Mouse (Mus musculus): ENCODE data around the gene Gm4969. TPM values are rescaled to one million over a fixed set of nuclear protein-coding genes. Genes with fewer than 3 reads are reported as not detected.
"Not testable (repeated sequence)": the region's sequence is repeated elsewhere in the genome, so short reads cannot be mapped to it uniquely, and the experiment has no call there.

The Gm4969 gene
- polyA plus RNA-seq, 1 experiment = 1.1 TPM

- TF ChIP-seq CTCF (IDR thresholded peaks at IDR 0.05; ENCODE audit: extremely low read depth, insufficient read depth, low read length) (no peak), POLR2A (IDR thresholded peaks at IDR 0.05; ENCODE audit: extremely low read depth, insufficient read depth, low read length) (no peak)
- H3K4me1 ChIP-seq (ENCODE audit: control insufficient read depth, insufficient read depth, low read length) = no peaks in the 10 kb centered on the region; the same call in none of the 2 replicates
- no peak overlapping the region for H3K4me3 ChIP-seq (ENCODE audit: insufficient read depth, low read length)
- H3K27ac ChIP-seq (ENCODE audit: insufficient read depth, low read length) = no peak overlapping the region
Measured at GRCm38 (mm10) chr7:19158601-19159000, 40.4 kb upstream of the Gm4969 start.

GRCm38 (mm10) chr7:19157160-19157800 lies 39.1 kb upstream of the Gm4969 start:
- Histone ChIP-seq H3K4me3 (ENCODE audit: insufficient read depth, low read length) (no peak overlapping the region), H3K27ac (ENCODE audit: insufficient read depth, low read length) (no peak overlapping the region), H3K4me1 (ENCODE audit: control insufficient read depth, insufficient read depth, low read length) (no peaks in the 10 kb centered on the region; the same call in none of the 2 replicates)
- TF ChIP-seq CTCF (IDR thresholded peaks at IDR 0.05; ENCODE audit: extremely low read depth, insufficient read depth, low read length) (peak; percentile 73), POLR2A (IDR thresholded peaks at IDR 0.05; ENCODE audit: extremely low read depth, insufficient read depth, low read length) (no peak)

GRCm38 (mm10) chr7:19155825-19156475 lies 37.8 kb upstream of the Gm4969 start:
- no peaks in the 10 kb centered on the region; the same call in none of the 2 replicates for H3K4me1 ChIP-seq (ENCODE audit: control insufficient read depth, insufficient read depth, low read length)
- no peak overlapping the region for H3K27ac ChIP-seq (ENCODE audit: insufficient read depth, low read length)
- H3K4me3 ChIP-seq (ENCODE audit: insufficient read depth, low read length) = no peak overlapping the region
- TF ChIP-seq POLR2A (IDR thresholded peaks at IDR 0.05; ENCODE audit: extremely low read depth, insufficient read depth, low read length) (no peak), CTCF (IDR thresholded peaks at IDR 0.05; ENCODE audit: extremely low read depth, insufficient read depth, low read length) (peak; percentile 46)

- Histone ChIP-seq H3K4me3 (ENCODE audit: insufficient read depth, low read length) (no peak overlapping the region), H3K27ac (ENCODE audit: insufficient read depth, low read length) (no peak overlapping the region), H3K4me1 (ENCODE audit: control insufficient read depth, insufficient read depth, low read length) (peaks cover 2% of the 10 kb centered on the region)
- no peak for TF ChIP-seq CTCF (IDR thresholded peaks at IDR 0.05; ENCODE audit: extremely low read depth, insufficient read depth, low read length)
- no peak for TF ChIP-seq POLR2A (IDR thresholded peaks at IDR 0.05; ENCODE audit: extremely low read depth, insufficient read depth, low read length)
Measured at GRCm38 (mm10) chr7:19154796-19155195, 36.6 kb upstream of the Gm4969 start.

- H3K4me3 ChIP-seq (ENCODE audit: insufficient read depth, low read length) = peak overlapping the region; percentile 17; the same call in 1 of the 2 replicates
- H3K27ac ChIP-seq (ENCODE audit: insufficient read depth, low read length); H3K4me1 ChIP-seq (ENCODE audit: control insufficient read depth, insufficient read depth, low read length): not testable (repeated sequence)
Measured at GRCm38 (mm10) chr7:19151121-19151520, 33.0 kb upstream of the Gm4969 start.

GRCm38 (mm10) chr7:19149626-19150025 lies 31.5 kb upstream of the Gm4969 start, which contains the start of gene Snrpd2:
Snrpd2 (plus strand) TSS chr7:19149722.
- peaks cover 2% of the 10 kb centered on the region for H3K4me1 ChIP-seq (ENCODE audit: control insufficient read depth, insufficient read depth, low read length)
- H3K4me3 ChIP-seq (ENCODE audit: insufficient read depth, low read length) = peak within 1 kb of the TSS; percentile 76
- TF ChIP-seq CTCF (IDR thresholded peaks at IDR 0.05; ENCODE audit: extremely low read depth, insufficient read depth, low read length) = no peak
- peak; percentile 84 for TF ChIP-seq POLR2A (IDR thresholded peaks at IDR 0.05; ENCODE audit: extremely low read depth, insufficient read depth, low read length)
- peak within 1 kb of the TSS; percentile 59 for H3K27ac ChIP-seq (ENCODE audit: insufficient read depth, low read length)

GRCm38 (mm10) chr7:19148875-19149541 lies 30.8 kb upstream of the Gm4969 start, which contains the start of gene Qpctl:
Qpctl (minus strand) TSS chr7:19149291.
- Histone ChIP-seq H3K4me1 (ENCODE audit: control insufficient read depth, insufficient read depth, low read length) (peaks cover 2% of the 10 kb centered on the region), H3K4me3 (ENCODE audit: insufficient read depth, low read length) (peak within 1 kb of the TSS; percentile 76), H3K27ac (ENCODE audit: insufficient read depth, low read length) (peak within 1 kb of the TSS; percentile 59)
- TF ChIP-seq POLR2A (IDR thresholded peaks at IDR 0.05; ENCODE audit: extremely low read depth, insufficient read depth, low read length) (peak; percentile 88), CTCF (IDR thresholded peaks at IDR 0.05; ENCODE audit: extremely low read depth, insufficient read depth, low read length) (no peak)

- Histone ChIP-seq H3K4me1 (ENCODE audit: control insufficient read depth, insufficient read depth, low read length) (peaks cover 2% of the 10 kb centered on the region), H3K4me3 (ENCODE audit: insufficient read depth, low read length) (peak overlapping the region; percentile 76), H3K27ac (ENCODE audit: insufficient read depth, low read length) (peak overlapping the region; percentile 57)
- no peak for TF ChIP-seq POLR2A (IDR thresholded peaks at IDR 0.05; ENCODE audit: extremely low read depth, insufficient read depth, low read length)
- no peak for TF ChIP-seq CTCF (IDR thresholded peaks at IDR 0.05; ENCODE audit: extremely low read depth, insufficient read depth, low read length)
Measured at GRCm38 (mm10) chr7:19148180-19148874, 30.2 kb upstream of the Gm4969 start.

- no peak overlapping the region; the same call in 1 of the 2 replicates for H3K4me3 ChIP-seq (ENCODE audit: insufficient read depth, low read length)
- TF ChIP-seq CTCF (IDR thresholded peaks at IDR 0.05; ENCODE audit: extremely low read depth, insufficient read depth, low read length) = no peak
- no peak for TF ChIP-seq POLR2A (IDR thresholded peaks at IDR 0.05; ENCODE audit: extremely low read depth, insufficient read depth, low read length)
- H3K27ac ChIP-seq (ENCODE audit: insufficient read depth, low read length) = no peak overlapping the region
- H3K4me1 ChIP-seq (ENCODE audit: control insufficient read depth, insufficient read depth, low read length) = peaks cover 2% of the 10 kb centered on the region
Measured at GRCm38 (mm10) chr7:19147497-19148045, 29.4 kb upstream of the Gm4969 start.

All from cortical plate, adult 2 months (tissue).